Mouse (Mus musculus): Measurements from ENCODE around the gene Olfr267.

GRCm38 (mm10) chr4:58787616-58788015 lies at the start of gene Olfr267:
- TF ChIP-seq CTCF (IDR thresholded peaks at IDR 0.05; ENCODE audit: borderline replicate concordance, insufficient read depth, low read length) (no peak), POLR2A (IDR thresholded peaks at IDR 0.05; ENCODE audit: low read depth, low read length) (no peak)

All from embryonic fibroblast, embryonic 13.5 days (primary cell).